Mouse (Mus musculus): Measurements from ENCODE around the gene Clip4.

Gene Clip4

GRCm38 (mm10) chr17:71791622-71792021 lies 23.3 kb downstream of the Clip4 start:
- no peak for DNase-seq (ENCODE audit: low read depth)

- DNase-seq (ENCODE audit: low read depth) = no peak
These were observed 27.4 kb downstream of the Clip4 start for GRCm38 (mm10) chr17:71795521-71796205.

- no peak for DNase-seq (ENCODE audit: low read depth)
These were observed 35.2 kb downstream of the Clip4 start for GRCm38 (mm10) chr17:71803456-71803855.

GRCm38 (mm10) chr17:71803876-71804275 lies 35.6 kb downstream of the Clip4 start:
- no peak for DNase-seq (ENCODE audit: low read depth)

- DNase-seq (ENCODE audit: low read depth) = no peak
These were observed 42.8 kb downstream of the Clip4 start for GRCm38 (mm10) chr17:71811070-71811469.

- no peak for DNase-seq (ENCODE audit: low read depth)
These were observed 48.0 kb downstream of the Clip4 start for GRCm38 (mm10) chr17:71816136-71816864.

GRCm38 (mm10) chr17:71823622-71824306 lies 55.5 kb downstream of the Clip4 start:
- DNase-seq (ENCODE audit: low read depth) = no peak

- no peak for DNase-seq (ENCODE audit: low read depth)
These were observed 58.3 kb downstream of the Clip4 start for GRCm38 (mm10) chr17:71826603-71827002.

- DNase-seq (ENCODE audit: low read depth) = no peak
These were observed 59.4 kb downstream of the Clip4 start for GRCm38 (mm10) chr17:71827627-71828026.

GRCm38 (mm10) chr17:71828647-71829414 lies 60.6 kb downstream of the Clip4 start:
- no peak for DNase-seq (ENCODE audit: low read depth)

GRCm38 (mm10) chr17:71831960-71832359 lies 63.7 kb downstream of the Clip4 start:
- DNase-seq (ENCODE audit: low read depth) = no peak

- no peak for DNase-seq (ENCODE audit: low read depth)
These were observed 93.9 kb downstream of the Clip4 start for GRCm38 (mm10) chr17:71862184-71862583.

GRCm38 (mm10) chr17:71862895-71863294 lies 94.6 kb downstream of the Clip4 start:
- no peak for DNase-seq (ENCODE audit: low read depth)

GRCm38 (mm10) chr17:71864039-71864438 lies 95.8 kb downstream of the Clip4 start:
- DNase-seq (ENCODE audit: low read depth) = no peak

- no peak for DNase-seq (ENCODE audit: low read depth)
These were observed 97.2 kb downstream of the Clip4 start for GRCm38 (mm10) chr17:71865437-71865836.

GRCm38 (mm10) chr17:71867892-71868291 lies 99.6 kb downstream of the Clip4 start:
- DNase-seq (ENCODE audit: low read depth) = no peak

- DNase-seq (ENCODE audit: low read depth) = no peak
These were observed 100.6 kb downstream of the Clip4 start for GRCm38 (mm10) chr17:71868828-71869227.

GRCm38 (mm10) chr17:71869372-71870231 lies 101.3 kb downstream of the Clip4 start:
- no peak for DNase-seq (ENCODE audit: low read depth)

- no peak for DNase-seq (ENCODE audit: low read depth)
These were observed 102.0 kb downstream of the Clip4 start for GRCm38 (mm10) chr17:71870232-71870621.

- no peak for DNase-seq (ENCODE audit: low read depth)
These were observed 102.4 kb downstream of the Clip4 start for GRCm38 (mm10) chr17:71870641-71871040.

- DNase-seq (ENCODE audit: low read depth) = no peak
These were observed 103.7 kb downstream of the Clip4 start for GRCm38 (mm10) chr17:71871981-71872380.

All from c-Kit-positive CD71-negative TER-119-negative erythroid progenitor cells, embryonic 14.5 days (primary cell).